Mouse (Mus musculus): Measurements from ENCODE around the gene Tfb2m. TPM values are rescaled to one million over a fixed set of nuclear protein-coding genes. Genes with fewer than 3 reads are reported as not detected.

Gene Tfb2m
- polyA plus RNA-seq, 1 experiment from 2014 or later: 13.2 TPM

DNA sequence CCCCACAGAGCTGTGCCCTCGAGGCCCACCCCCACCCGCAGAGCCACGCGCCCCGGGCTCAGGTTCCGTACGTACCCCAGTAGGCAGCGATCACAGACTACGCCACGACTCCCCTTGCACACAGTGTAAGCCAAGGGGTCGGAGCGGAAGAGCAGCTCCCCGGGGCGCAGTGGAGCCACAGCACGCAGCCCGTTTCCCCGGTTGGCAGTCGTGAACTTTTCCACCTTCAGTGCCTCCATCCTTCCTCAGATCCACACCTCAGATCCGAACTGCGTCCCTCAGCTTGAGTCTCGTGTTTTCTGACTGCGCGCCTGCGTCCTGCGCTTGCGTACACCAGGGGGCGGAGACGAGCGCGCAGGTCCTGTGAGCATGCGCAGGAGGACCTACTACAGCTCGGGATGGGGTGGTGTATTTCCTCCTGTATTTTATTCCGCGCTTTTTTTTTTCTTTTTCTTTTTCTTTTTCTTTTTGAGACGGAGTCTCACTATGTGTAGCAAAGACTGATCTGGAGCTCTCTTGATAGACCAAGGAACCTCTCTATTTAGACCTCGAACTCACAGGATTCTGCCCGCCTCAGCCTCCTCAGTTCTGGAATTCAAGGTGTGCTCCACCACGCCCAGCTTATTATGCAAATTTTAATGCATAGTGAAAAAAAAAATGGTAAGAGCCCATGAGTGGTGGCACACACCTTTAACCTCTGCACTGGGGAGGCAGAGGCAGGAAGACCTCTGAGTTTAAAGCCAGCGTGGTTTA is 28.2 kb downstream of the Tfb2m start, which contains the start of gene Smyd3:
Gene Smyd3, minus strand, starts transcription at position 329 of the 753 bp plus-strand sequence.
- peak within 1 kb of the TSS; percentile 97 for H3K4me2 ChIP-seq
- peak within 1 kb of the TSS; percentile 76 for H3K4me3 ChIP-seq
- WGBS (ENCODE audit: insufficient replicate concordance): 4% methylated on average over 39 of the region's 39 CpGs
- peaks cover 10% of the 10 kb centered on the region for H3K4me1 ChIP-seq
- peak within 1 kb of the TSS; percentile 81 for H3K9ac ChIP-seq
- ATAC-seq: peak; percentile 91
- H3K9me3 ChIP-seq (replicated peaks): no peaks in the 10 kb centered on the region
- no peaks in the 10 kb centered on the region for H3K36me3 ChIP-seq
- H3K27me3 ChIP-seq (replicated peaks): no peaks in the 10 kb centered on the region
- H3K27ac ChIP-seq: peak within 1 kb of the TSS; percentile 80

GRCm38 (mm10) chr1:179516941-179517712 is 28.9 kb downstream of the Tfb2m start:
- Histone ChIP-seq H3K9me3 (replicated peaks) (no peaks in the 10 kb centered on the region), H3K27me3 (replicated peaks) (no peaks in the 10 kb centered on the region), H3K4me3 (peak overlapping the region; percentile 76), H3K4me2 (peak overlapping the region; percentile 97), H3K9ac (peak overlapping the region; percentile 81), H3K36me3 (no peaks in the 10 kb centered on the region), H3K4me1 (peaks cover 10% of the 10 kb centered on the region), H3K27ac (peak overlapping the region; percentile 80)
- WGBS (ENCODE audit: insufficient replicate concordance): under 1% methylated on average over 21 of the region's 21 CpGs
- peak; percentile 72 for ATAC-seq

GRCm38 (mm10) chr1:179511895-179512294 is 34.2 kb downstream of the Tfb2m start:
- no peak for ATAC-seq
- no peak overlapping the region for H3K9ac ChIP-seq
- WGBS (ENCODE audit: insufficient replicate concordance): 78% methylated on average over 7 of the region's 7 CpGs
- H3K4me3 ChIP-seq: no peak overlapping the region
- H3K4me1 ChIP-seq: peaks cover 8% of the 10 kb centered on the region
- 0 out of 2 replicates have a peak, but pooled peaks cover 2% of the 10 kb centered on the region for H3K36me3 ChIP-seq
- H3K27me3 ChIP-seq (replicated peaks): no peaks in the 10 kb centered on the region
- H3K9me3 ChIP-seq (replicated peaks): no peaks in the 10 kb centered on the region
- H3K27ac ChIP-seq: no peak overlapping the region
- H3K4me2 ChIP-seq: no peak overlapping the region

DNA sequence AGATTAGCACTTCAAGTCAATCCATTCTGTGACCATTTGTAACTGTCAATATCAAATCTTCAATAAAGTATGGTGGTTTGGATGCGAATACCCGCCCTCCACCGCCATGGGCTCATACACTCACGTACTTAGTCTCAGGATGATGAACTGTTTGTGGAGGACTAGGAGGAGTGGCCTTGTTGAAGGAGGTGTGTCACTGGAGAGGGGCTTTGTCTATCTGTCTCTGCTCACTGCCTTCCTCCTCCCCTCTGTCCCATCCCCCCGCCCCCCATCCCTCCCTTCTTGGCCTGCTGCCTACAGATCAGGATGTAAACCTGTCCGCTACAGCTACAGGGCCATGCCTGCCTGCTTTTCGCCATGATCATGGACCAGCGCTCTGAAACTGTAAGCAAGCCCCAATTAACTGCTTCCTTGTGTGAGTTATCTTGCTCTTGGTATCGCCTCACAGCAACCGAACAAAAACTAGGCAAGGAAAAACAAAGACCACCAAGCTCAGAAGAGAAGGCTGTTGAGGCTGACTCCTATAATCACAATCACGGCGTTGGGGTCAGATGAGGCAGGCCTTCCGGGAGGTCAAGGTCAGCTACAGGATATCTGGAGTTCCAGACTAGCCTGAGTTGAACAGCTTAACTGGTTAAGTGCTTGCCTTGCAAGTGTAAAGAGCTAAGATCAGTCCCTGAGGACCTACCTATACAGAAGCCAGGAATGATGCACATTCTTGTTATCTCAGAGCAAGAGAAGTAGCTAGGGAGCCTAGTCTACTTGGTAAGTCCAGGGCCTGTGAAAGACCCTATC is 35.3 kb downstream of the Tfb2m start:
- Histone ChIP-seq H3K27ac (no peak overlapping the region), H3K36me3 (0 out of 2 replicates have a peak, but pooled peaks cover 2% of the 10 kb centered on the region), H3K9ac (no peak overlapping the region), H3K4me2 (no peak overlapping the region), H3K4me3 (no peak overlapping the region), H3K27me3 (replicated peaks) (no peaks in the 10 kb centered on the region), H3K4me1 (no peaks in the 10 kb centered on the region), H3K9me3 (replicated peaks) (no peaks in the 10 kb centered on the region)
- no peak for ATAC-seq
- 84% methylated on average over 13 of the region's 13 CpGs for WGBS (ENCODE audit: insufficient replicate concordance)

DNA sequence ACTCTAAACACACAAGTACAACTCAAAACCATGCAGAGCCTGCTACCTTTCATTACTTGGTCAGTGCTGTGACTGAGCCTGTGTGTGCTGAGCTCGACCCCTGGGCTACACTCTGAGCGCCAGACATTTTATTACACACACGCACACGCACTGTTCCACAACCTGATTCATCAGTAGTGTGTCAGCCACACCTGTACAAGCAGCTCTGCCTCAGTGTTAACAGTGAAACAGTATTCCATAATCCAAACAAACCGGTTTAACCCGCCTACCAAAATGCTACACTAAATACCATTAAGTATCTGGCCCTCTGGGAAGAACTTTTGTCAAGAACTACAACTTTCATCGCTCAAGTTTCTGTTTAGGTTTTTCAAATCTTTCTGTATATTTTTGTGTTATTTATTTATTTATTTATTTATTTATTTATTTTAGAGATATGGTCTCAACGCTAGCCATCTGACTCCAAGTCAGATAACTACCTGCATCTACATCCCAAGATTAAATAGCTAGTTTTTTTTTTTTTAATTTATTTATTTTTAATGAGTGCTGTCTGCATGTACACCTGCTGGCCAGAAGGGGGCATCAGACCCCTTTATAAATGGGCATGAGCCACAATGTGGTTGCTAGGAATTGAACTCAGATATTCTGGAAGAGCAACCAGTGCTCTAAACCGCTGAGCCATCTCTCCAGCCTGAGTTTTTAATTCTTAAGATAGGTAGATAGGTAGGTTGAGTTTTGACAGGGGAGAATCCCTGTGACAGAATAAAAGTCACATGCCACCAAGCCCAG is 39.3 kb downstream of the Tfb2m start:
- no peak overlapping the region for H3K4me2 ChIP-seq
- no peaks in the 10 kb centered on the region for H3K4me1 ChIP-seq
- H3K9me3 ChIP-seq (replicated peaks): no peaks in the 10 kb centered on the region
- H3K9ac ChIP-seq: no peak overlapping the region
- 60% methylated on average over 9 of the region's 9 CpGs for WGBS (ENCODE audit: insufficient replicate concordance)
- no peak overlapping the region for H3K4me3 ChIP-seq
- no peaks in the 10 kb centered on the region for H3K27me3 ChIP-seq (replicated peaks)
- H3K27ac ChIP-seq: no peak overlapping the region
- no peak for ATAC-seq
- 0 out of 2 replicates have a peak, but pooled peaks cover 2% of the 10 kb centered on the region for H3K36me3 ChIP-seq

DNA sequence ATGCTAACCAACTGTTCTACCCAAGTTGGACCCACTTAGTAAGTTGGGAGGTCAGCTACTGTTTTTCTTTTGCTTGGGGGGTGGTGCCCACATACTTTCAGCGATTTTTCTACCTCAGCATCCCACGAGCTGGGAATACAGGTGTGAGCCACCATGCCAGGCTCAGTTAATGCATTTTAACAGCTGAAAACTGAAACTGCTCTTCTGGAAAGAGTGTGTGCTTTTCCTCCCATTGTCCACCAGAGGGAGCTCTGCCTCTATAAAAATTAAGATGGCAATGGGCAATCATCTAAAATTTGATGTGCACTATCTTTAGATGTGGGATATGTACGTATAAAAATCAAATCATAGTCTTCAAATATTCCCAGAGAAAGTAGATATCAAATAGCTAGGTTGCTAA is 43.5 kb downstream of the Tfb2m start:
- Histone ChIP-seq H3K9ac (no peak overlapping the region), H3K4me1 (no peaks in the 10 kb centered on the region), H3K27ac (no peak overlapping the region), H3K27me3 (replicated peaks) (no peaks in the 10 kb centered on the region), H3K4me3 (no peak overlapping the region), H3K9me3 (replicated peaks) (no peaks in the 10 kb centered on the region), H3K4me2 (no peak overlapping the region), H3K36me3 (no peaks in the 10 kb centered on the region)
- ATAC-seq: no peak
- WGBS (ENCODE audit: insufficient replicate concordance): 11% methylated on average over 3 of the region's 3 CpGs

DNA sequence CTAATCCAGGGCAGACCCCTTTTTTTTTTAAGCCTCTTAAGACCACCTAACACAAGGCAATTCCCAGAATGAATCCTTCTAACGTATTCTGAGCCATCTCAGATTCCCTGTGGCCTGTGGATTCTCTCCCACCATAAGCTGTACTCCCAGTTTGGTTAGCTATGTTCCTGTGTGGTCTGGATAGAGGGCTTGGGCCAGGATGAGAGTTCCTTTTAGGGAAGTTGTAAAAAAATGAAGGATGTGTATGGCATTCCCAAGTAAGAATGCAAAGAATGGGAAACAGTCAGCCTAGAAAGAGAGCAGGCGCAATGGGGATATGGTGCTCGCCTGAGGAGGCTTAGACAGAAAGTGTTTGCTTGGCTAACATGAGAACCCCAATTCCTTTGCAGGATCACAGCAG is 46.8 kb downstream of the Tfb2m start:
- 72% methylated on average over 3 of the region's 3 CpGs for WGBS (ENCODE audit: insufficient replicate concordance)
- Histone ChIP-seq H3K4me1 (no peaks in the 10 kb centered on the region), H3K4me3 (no peak overlapping the region), H3K36me3 (no peaks in the 10 kb centered on the region), H3K9ac (no peak overlapping the region), H3K9me3 (replicated peaks) (no peaks in the 10 kb centered on the region), H3K27me3 (replicated peaks) (no peaks in the 10 kb centered on the region), H3K27ac (no peak overlapping the region), H3K4me2 (no peak overlapping the region)
- no peak for ATAC-seq

DNA sequence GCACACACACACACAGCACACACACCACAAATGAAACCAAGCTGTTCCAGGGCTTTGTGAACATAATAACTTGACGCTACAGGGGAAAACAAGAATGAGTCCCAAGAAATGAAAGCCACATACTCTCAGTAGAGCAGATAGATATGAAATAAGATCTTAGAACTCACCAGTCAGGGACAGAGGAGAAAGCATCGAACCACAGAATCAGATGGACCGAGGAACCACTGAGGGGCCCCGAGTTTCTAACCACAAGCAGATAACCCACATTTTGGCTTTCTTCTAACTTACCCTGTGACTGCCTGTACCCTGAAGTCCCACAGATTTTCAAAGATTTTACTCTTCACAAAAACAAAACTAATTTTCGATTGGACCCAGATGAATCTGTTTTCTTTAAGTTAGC is 53.2 kb downstream of the Tfb2m start:
- Histone ChIP-seq H3K27me3 (replicated peaks) (no peaks in the 10 kb centered on the region), H3K4me1 (peaks cover 12% of the 10 kb centered on the region; the same call in 1 of the 2 replicates), H3K4me3 (no peak overlapping the region), H3K9me3 (replicated peaks) (no peaks in the 10 kb centered on the region), H3K27ac (no peak overlapping the region), H3K36me3 (0 out of 2 replicates have a peak, but pooled peaks cover 3% of the 10 kb centered on the region), H3K9ac (no peak overlapping the region), H3K4me2 (no peak overlapping the region)
- WGBS (ENCODE audit: insufficient replicate concordance): 25% methylated on average over 5 of the region's 5 CpGs
- no peak for ATAC-seq

DNA sequence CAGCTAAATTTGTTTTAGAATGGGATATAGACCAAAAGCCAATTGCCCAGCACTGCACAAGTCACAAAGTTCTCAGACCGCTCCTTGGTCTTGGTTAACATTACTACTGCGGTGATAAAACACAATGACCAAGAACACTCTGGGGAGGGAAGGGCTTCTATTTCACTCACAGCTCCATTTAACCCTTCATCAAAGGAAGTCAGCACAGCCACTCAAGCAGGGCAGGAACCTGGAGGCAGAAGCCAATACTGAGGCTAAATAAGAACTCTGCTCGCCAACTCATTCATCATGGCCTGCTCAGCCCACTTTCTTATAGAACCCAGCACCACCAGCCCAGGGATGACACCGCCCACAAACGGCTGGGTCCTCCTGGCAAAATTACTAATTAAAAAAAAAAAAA is 57.5 kb downstream of the Tfb2m start:
- H3K36me3 ChIP-seq: 0 out of 2 replicates have a peak, but pooled peaks cover 3% of the 10 kb centered on the region
- H3K27ac ChIP-seq: no peak overlapping the region
- no peak overlapping the region for H3K4me3 ChIP-seq
- no peak for ATAC-seq
- H3K9me3 ChIP-seq (replicated peaks): no peaks in the 10 kb centered on the region
- H3K9ac ChIP-seq: no peak overlapping the region
- no peaks in the 10 kb centered on the region for H3K27me3 ChIP-seq (replicated peaks)
- no peak overlapping the region for H3K4me2 ChIP-seq
- 93% methylated on average over 5 of the region's 5 CpGs for WGBS (ENCODE audit: insufficient replicate concordance)
- peaks cover 10% of the 10 kb centered on the region; the same call in 1 of the 2 replicates for H3K4me1 ChIP-seq

GRCm38 (mm10) chr1:179487990-179488389 is 58.1 kb downstream of the Tfb2m start:
- Histone ChIP-seq H3K4me2 (no peak overlapping the region), H3K27me3 (replicated peaks) (no peaks in the 10 kb centered on the region), H3K36me3 (0 out of 2 replicates have a peak, but pooled peaks cover 3% of the 10 kb centered on the region), H3K27ac (no peak overlapping the region), H3K9me3 (replicated peaks) (no peaks in the 10 kb centered on the region), H3K9ac (no peak overlapping the region), H3K4me3 (no peak overlapping the region), H3K4me1 (peaks cover 5% of the 10 kb centered on the region; the same call in 1 of the 2 replicates)
- 60% methylated on average over 5 of the region's 5 CpGs for WGBS (ENCODE audit: insufficient replicate concordance)
- no peak for ATAC-seq

DNA sequence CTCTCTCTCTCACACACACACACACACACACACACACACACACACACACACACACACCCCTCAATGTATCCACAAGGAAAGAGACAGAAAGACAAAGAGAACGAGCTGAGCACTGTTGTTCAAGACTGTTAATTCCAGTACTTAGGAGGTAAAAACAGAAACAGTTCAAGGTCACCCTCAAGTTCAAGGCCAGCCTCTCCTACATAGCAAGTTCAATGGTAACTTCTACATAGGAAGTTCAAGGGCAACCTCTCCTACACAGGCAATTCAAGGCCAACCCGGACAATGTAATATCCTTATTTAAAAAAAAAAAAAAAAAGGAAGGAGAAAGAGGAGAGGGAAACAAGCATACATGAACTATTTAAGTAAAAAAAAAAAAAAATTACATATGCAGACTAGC is 58.8 kb downstream of the Tfb2m start:
- no peak overlapping the region for H3K9ac ChIP-seq
- no peak overlapping the region for H3K4me3 ChIP-seq
- no peaks in the 10 kb centered on the region for H3K4me1 ChIP-seq
- no peak for ATAC-seq
- H3K27me3 ChIP-seq (replicated peaks): no peaks in the 10 kb centered on the region
- 0 out of 2 replicates have a peak, but pooled peaks cover 3% of the 10 kb centered on the region for H3K36me3 ChIP-seq
- H3K27ac ChIP-seq: no peak overlapping the region
- no peak overlapping the region for H3K4me2 ChIP-seq
- 61% methylated on average over 2 of the region's 2 CpGs for WGBS (ENCODE audit: insufficient replicate concordance)
- H3K9me3 ChIP-seq (replicated peaks): no peaks in the 10 kb centered on the region
